Mouse (Mus musculus): ENCODE results near the gene Samd13.

Gene Samd13

DNA sequence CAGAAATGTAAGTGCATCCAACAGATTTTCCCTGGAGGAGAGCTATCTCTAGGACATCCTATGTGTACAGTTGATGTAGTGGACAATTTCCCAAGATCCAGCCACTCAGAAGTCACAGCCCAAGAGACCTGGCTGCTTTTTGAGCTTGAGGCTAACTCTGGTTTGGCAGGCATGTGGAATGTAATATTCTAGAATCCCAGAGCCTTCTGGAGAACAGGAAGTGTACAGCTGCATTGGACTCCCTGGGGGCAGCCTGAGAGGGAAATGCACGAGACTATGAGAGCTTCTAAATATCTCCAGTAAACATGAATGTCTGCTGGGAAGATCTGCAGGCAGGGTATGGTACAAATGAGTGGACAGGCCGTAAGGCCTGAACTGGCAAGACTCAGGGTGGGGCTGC, 14.3 kb downstream of the Samd13 start:
- DNase-seq (ENCODE audit: low read depth, low spot score) = no peak

DNA sequence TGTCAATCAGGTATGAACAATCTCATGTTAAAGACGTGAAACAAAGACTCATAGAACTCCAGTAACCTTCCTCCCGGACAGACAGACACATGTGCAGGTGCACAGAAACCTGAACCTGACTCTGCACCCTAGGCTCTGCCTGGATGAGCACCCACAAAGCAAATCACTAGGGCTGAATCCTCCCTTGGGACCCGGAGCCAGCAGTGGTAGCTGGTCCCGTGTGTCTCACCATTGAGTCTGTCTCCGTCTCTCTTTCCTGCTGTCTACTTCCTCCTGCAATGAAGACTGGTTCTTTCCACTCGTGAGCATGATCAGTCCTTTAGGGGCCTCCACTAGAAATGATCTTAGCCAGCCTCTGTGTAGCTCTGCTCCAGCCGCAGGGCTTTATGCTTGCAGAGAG, 23.5 kb downstream of the Samd13 start:
- DNase-seq (ENCODE audit: low read depth, low spot score) = no peak

DNA sequence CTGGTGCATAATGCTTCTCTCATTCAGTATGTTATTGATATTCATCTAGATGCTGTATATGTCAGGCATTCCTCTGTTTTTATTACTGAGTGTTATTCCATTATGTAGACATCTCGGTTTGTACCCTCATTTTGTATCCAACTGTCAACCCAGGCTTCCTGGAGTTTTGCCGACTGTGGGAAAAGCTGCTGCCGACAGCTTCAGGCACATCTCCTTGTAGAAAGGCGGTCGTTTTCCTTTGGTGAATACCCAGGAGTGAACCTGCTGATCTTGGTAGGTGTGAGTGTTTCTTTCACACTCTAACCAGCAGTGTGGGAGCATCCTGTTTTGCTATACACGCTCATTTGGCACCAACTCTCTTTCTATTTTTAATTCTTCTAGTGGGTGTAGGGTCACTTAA, 24.4 kb downstream of the Samd13 start:
- DNase-seq (ENCODE audit: low read depth, low spot score) = no peak

DNA sequence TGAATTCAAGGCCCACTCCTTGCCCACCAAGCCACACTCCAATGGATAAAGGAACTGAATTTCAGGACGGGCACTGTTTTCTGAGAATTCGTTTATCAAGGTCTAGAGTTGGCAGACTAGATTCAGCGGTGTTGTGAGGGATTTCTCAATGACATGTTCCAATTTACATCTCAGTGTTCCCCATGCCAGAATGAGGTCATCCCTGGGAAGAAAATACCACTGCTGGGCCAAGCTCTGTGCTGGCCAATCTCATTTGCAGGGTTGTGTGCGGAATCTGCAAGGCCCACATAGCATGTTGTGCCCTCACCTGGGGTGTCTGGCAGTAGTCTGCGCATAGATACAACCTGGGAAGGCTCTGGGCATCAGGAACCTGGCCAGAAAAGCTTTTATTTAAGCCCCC, 26.1 kb downstream of the Samd13 start:
- DNase-seq (ENCODE audit: low read depth, low spot score) = no peak

DNA sequence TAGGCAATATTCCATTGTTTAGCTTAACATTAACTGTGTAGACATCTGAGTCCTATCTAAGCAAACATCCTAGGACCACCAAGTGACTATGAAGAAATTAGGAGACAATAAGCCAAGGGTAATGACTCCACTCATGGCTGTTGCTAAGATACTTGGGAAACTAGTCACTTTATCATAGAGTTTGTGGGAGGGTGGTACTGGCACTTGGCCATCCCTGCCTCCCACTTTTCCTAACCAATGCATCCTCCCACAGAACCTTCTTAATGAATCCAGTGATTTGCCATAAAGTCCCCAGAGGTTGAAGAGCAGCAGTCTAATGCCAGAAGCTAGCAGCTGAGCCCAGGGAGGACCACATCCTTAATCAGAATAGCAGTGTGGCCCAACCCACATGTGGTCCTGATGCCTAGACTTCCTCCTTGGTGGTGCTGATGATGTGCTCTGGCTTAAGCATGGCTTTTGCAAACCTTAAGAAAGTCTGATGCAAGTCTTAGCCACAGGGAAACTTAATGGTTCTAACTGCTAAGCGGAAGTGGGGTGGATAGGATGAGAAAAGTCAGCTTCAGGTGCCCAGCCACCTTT, 27.2 kb downstream of the Samd13 start:
- DNase-seq (ENCODE audit: low read depth, low spot score) = no peak

DNA sequence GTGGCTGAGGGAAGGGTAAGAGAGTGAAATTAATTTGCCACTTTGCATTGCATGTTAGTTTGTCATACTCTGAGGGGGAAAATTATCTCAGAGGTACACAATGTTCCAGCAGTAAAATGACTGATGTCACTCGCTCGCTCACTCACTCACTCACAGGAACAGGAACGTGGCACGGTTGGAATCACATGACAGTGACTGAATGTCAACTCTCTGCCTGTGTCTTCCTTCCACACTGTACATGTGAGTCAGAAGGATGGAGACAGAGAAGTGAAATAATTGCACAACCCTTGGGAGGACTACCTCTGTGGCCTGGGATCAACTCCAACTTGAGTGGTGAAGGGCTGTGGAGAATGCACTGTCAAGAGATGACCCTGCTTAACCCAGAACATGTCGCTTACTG, 28.0 kb downstream of the Samd13 start:
- no peak for DNase-seq (ENCODE audit: low read depth, low spot score)

DNA sequence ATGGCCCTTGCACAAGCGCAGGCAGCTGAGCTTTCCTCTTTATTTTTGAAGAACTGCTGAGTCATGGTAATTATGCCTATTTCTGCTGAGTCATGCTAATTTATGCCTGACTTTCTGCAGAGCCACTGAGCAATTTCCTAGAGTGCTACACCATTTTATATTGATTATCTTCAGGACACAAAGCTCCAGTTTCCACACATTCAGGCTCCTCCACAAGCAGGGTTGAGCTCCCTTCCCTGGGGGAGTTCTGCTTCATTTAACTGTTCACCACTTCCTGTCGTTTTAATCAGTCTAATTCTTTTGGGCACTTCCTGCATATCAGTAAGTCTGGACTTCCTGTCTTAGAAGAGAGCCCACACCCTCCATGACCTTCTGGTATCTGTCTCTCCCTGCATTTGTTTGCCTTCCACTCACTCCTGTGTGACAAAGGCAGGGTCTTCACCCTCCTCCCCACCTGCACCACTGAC, 30.2 kb downstream of the Samd13 start:
- DNase-seq (ENCODE audit: low read depth, low spot score) = peak; percentile 55

DNA sequence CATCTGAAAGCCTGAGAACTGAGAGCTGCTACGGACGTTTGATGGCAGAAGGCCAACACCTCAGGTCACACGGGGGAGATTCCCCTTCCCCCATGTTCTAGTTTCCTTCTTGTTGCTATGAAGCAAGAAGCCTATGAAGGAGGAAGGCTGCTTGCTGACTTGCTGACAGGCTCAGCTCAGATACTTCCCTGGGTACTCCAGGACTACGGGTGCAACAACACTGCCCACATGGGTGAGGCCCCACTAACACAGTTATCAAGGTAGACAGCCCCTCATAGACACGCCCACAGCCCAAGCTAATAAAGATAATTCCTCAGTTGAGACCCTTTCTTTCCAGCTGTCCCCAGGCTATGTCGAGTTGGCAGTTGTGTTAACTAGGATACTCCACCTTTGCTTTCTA, 31.7 kb downstream of the Samd13 start:
- no peak for DNase-seq (ENCODE audit: low read depth, low spot score)

DNA sequence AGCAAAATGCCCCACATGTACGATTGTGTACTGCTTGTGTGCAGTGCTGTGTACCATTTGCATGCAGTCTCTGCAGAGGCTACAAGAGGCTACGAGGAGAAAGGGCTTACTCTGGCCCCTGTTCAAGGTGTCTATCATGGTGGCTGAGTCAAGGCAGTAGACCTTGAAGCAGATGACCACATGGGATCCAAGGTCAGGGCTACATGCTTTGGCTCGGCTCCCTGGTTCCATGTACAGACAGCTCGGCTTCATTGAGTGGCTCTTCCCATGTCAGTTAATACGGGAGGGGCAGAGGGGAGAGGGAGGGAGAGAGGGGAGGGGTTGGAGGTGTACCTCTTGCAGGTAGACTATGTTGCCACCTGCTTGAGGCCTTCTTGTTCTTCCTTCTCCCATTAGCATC, 33.0 kb downstream of the Samd13 start:
- DNase-seq (ENCODE audit: low read depth, low spot score) = no peak

DNA sequence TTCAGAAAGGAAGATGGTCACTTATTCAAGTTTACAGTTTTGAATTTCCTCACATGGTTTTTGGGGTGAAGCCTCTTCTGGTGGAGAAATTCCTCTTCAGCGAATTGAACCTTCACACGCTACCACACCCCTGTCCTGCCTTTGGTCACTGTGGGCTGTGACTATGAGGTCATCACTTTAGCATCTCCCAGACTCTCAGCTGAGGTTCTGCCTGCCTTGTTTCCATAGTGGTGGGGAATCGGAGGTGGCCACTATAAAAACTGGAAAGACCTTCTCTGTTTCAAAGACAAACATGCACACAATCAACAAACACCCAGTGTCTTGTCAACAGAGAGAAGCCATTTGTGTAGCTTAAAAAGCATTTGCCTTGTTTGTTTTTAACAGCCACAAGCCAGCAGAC, 34.2 kb downstream of the Samd13 start, which contains the start of gene 4930503B20Rik:
4930503B20Rik (minus strand) TSS at position 101 of the 400 bp plus-strand sequence.
- no peak for DNase-seq (ENCODE audit: low read depth, low spot score)

DNA sequence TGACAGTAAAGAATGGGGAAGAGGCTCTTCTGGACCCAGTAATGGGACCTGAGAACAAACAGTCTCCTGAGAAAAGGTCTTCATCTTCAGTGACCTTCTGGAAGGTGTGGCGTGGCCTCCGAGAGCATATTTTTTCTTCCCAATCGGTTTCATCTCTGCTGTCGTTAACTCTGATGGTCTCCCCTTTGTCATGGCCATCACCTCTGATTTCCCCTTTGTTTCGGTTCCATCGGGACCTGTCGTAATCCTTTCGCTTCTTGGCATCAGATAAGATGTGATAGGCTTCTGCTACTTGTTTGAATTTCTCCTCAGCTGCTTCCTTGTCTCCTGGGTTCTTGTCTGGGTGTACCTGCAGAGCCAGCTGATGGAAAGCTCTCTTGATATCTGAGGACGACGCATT, 34.7 kb downstream of the Samd13 start:
- no peak for DNase-seq (ENCODE audit: low read depth, low spot score)

DNA sequence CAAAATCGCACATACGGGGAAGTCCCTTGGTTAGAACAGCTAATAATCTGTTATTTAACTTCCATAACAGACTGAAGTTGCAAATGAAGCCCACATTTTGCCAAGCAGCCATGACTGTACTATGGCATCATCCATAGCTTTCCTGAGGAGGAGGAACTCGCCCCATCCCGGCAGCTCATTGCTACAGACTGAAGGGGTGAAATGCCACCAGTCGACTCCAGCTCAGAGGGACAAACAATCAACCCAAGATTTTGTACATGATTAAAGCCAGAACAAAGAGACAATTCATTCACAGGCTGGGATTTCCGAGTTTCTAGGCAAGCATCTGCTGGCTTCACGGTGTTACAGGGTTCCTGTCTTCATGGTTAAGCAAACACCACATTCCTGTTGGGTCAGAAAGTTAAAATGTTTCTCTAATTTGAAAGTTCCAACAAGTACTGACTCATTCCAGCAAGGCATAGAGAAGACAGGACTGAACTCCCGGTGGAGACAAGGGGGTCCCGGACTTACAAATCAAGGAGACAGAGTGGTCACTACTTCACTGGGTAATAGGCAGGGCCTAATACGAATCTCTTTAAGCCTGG, 36.0 kb downstream of the Samd13 start:
- no peak for DNase-seq (ENCODE audit: low read depth, low spot score)

DNA sequence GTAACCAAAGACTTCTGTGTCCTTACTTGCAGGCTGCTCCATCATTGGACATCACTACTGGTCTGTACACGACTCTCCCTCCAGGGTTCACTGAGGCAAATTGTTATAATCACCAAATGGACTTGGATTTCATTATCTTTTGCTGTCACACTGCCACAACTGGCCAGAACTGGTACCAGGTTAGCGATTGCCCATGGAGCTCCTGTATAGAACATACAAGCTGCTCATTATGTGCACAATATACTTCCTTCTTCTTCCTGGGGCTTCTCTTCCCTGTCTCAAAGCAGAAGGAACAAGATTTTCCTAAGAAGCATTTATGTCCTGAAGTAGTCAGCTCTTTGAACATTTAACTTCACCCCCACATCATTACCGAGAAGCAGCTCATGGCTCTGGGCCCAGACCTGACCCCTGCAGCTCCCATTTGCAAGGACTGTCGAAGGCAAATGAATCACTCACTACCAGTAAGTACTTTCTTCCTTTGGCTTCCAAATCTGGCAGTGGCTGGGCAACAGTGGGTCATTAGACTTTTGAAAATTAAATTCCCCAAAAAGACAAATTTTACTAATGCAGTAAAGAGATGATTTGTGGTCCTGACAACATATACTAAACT, 43.5 kb downstream of the Samd13 start:
- no peak for DNase-seq (ENCODE audit: low read depth, low spot score)

DNA sequence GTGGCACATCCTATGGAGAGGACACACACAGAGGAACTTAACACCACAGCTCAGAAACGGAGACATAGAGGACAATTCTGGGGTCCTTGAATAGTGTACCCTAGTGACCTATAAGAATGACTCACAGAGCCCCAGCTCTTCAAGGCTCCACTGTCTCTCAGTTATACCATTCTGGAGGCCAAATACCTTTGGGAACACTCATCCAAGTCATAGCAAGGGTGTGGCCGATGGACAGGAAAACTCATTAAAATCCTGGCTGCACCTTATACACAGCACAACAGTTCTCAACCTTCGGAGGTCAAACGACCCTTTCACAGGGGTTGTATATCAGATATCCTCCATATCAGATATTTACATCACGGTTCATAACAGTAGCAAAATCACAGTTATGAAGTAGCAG, 52.9 kb downstream of the Samd13 start:
- no peak for DNase-seq (ENCODE audit: low read depth, low spot score)

DNA sequence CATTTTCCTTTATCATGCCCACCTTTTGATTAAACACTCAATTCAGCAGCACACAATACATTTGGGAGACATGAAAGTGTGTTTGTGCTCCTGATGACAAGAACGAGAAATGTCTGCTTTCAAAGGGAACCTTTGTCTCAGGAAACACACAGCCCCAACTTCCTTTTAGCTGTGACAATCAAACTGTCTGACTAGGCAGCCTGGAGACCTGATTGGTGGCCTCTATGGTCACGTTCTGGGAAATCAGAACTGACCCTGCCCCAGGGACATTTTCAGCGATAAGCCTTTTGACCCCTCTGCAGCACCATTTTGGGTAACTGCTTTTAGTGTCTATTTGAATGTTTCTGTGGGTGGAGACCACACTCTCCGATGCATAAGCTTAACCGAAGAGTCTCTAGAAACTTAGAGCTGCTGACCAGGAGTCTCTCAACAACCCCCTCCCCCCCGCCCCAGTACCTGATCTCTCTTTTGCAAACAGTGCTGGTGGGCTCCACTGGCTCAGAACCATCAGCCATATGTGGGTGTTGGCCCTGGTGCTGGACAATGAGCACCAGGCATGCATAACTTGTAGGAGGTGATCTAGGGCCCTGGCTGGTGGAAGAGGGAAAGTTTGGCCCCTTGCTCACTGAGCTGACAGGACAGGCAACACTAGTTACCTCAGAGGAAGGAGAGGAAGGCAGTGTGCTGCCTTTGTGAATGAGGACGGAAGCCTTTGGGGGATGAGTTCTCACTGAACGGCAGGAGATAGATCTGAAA, 57.0 kb downstream of the Samd13 start:
- no peak for DNase-seq (ENCODE audit: low read depth, low spot score)

DNA sequence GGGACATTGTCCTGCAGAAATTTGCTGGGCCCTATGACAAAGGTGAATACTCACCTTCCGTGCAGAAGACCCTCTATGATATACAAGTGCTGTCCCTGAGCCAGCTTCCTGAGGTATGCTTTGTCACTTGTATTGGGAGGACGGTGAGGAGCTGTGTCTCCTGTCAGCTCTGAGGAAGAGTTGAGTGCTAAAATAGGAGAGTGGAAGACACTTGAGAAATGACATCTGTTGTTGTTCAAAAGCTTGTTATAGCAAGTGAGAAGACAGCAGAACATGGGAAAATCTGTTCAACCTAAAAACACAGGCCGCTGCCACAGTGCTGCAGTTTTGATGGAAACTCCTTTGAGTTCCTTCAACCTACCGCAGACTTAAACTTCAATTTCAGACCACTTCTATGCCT, 59.6 kb downstream of the Samd13 start:
- DNase-seq (ENCODE audit: low read depth, low spot score) = no peak

DNA sequence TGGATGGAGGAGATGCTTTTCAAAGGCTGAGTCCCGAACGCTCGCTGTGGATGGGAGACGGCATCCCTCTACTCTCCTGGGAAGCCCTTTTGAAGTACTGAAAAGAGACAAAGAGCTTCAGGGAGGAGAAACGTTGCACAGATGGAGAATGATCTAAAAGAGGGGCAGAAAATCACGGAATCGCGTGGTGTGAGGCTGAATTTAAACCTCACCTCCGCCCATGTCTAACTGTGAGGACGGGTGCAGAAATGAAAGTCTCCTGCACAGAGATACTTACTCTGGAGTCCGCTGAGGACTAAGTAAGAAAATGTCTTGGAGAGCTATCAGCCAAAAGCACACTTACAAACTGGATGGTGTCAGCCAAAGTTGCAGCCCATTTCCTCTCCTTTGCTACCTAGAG, 63.4 kb downstream of the Samd13 start:
- DNase-seq (ENCODE audit: low read depth, low spot score) = no peak

DNA sequence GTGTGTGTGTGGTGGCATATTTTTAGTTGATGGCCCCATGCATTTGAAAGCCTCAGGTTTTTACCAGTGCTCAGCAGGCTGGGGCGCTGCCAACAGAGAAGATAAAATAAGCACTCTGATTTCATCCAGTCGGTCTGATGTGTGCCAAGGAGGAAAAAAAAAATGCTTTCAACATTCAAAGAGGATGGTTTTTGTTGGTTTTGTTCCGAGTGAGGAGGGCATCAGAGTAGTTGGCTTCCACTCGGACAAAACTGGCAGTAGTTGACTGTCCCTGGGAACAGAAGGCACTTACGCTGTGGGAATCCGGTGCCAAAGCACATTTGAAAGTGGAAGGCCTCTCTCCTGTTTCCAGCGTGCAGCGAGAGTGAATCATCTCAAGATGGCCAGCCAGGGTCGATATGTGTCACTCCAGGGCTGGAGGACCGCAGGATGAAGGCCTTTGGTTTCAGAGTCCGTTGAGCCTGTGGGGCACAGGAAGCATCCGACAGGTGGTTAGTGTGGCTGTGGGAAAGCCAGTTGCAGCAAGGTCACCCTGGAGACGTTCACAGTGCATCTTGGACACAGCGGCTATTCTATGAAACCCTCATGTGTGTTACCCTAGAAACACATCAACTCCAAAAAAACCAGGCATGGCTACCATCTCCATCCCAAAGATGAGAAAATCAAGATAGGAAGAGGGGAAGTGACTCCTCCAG, 64.7 kb downstream of the Samd13 start:
- no peak for DNase-seq (ENCODE audit: low read depth, low spot score)

DNA sequence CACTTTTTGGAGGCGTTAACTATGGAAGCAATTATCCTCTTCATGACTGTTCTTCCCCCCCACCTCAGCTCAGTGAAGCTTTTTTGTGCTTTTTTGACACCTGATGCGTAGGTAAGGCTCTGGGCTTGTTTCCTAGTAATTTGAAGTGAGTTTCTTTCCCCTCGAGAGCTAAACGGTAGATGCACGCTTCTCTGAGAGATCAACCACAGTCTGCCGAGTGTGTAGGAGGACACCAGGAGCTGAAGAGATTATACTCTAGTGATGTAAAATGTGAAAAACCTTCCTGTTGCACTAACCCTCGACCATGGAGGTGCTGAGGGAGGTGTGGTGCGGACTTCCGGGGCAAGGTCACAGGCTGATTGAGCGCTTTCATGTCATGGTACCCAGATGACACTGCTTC, 65.3 kb downstream of the Samd13 start:
- DNase-seq (ENCODE audit: low read depth, low spot score) = no peak

DNA sequence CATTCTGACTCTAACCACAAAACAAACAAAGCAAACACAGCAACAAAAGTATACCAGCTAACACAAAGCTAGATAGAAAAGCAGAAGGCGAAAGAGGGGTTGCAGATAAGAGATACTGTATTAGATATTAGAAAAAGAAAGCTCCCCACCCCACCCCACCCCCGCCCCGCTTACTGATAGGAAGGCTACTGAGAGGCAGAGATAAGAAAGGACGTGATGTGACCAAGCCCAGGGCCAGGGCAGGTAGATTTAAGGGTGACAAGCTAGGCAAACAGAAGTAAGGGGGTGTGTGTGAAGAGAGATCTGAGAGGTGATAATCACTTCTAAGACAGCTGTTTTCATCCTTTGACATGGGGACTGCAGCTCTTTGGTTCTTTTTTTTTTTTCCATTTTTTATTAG, 67.0 kb downstream of the Samd13 start:
- no peak for DNase-seq (ENCODE audit: low read depth, low spot score)

DNA sequence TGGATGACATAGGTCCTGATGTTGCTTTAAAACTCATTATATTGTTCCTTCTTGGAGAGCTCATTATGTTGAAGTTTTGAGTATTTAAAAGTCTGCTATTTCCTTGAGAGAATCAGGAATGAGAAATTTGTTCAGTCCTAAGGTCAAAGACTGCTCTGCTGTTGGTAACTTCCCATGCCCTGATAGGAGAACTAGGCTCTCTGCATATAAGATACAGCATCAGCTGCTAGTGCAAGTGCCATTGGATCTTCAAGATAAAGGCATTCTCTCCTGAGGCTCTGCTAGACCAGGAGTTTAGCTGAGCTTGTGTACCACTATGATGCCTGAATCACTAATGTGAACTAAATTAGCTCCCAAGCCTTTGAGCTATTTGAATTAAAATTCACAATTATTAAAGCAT, 67.4 kb downstream of the Samd13 start:
- no peak for DNase-seq (ENCODE audit: low read depth, low spot score)
